ENCODE assay signal across 7 mouse cellular contexts in the genomic region with DNA sequence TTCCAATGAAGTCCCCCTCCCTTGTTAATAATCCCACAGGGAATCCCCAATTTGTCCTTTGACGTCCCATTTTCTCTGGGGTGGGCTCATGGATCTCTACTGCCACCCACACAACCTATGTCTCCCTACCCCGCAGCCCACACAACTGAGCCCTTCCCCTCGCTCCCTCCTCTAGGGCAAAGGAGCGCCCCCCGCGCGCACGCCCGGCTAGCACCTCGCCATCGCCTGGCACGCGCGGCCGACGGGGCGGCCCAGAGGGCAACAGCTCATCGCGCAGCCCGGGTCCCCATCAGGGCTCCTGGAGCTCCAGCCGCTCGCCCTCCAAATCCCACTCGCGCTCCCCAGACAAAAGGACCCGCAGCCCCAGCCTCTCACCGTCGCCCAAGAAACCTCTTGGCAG. TPM values are rescaled to one million over a fixed set of nuclear protein-coding genes. Genes with fewer than 3 reads are reported as not detected.
DNase-seq lines count a peak whose midpoint lies in the region; ATAC-seq and TF ChIP-seq lines count a peak whose summit lies in the region.

No protein-coding gene starts in this region.

- no peaks in the 10 kb centered on the region for H3K9me3 ChIP-seq in lung, embryonic 14.5 days (ENCODE audit: low read depth, low read length)
- no peaks in the 10 kb centered on the region for H3K9me3 ChIP-seq in forebrain, embryonic 13.5 days (replicated peaks)
- no peaks in the 10 kb centered on the region; the same call in 1 of the 2 replicates for H3K9me3 ChIP-seq in limb, embryonic 11.5 days (ENCODE audit: control insufficient read depth, low read length)
- H3K9me3 ChIP-seq in stomach, embryonic 15.5 days: no peaks in the 10 kb centered on the region

- H3K4me3 ChIP-seq in lung, embryonic 14.5 days (ENCODE audit: low read depth, low read length): peak overlapping the region; percentile 44
- H3K4me3 ChIP-seq in forebrain, embryonic 13.5 days: peak overlapping the region; percentile 48
- peak overlapping the region; percentile 31 for H3K4me3 ChIP-seq in limb, embryonic 11.5 days (ENCODE audit: low read depth, low read length)
- peak overlapping the region; percentile 50 for H3K4me3 ChIP-seq in stomach, embryonic 15.5 days (replicated peaks)

- peaks cover 59% of the 10 kb centered on the region for H3K27me3 ChIP-seq in lung, embryonic 14.5 days (ENCODE audit: insufficient read depth, low read length)
- H3K27me3 ChIP-seq in forebrain, embryonic 13.5 days: peaks cover 89% of the 10 kb centered on the region
- peaks cover 51% of the 10 kb centered on the region for H3K27me3 ChIP-seq in limb, embryonic 11.5 days (ENCODE audit: control insufficient read depth, insufficient read depth, low read length)
- H3K27me3 ChIP-seq in stomach, embryonic 15.5 days (replicated peaks): peaks cover 64% of the 10 kb centered on the region

- no peak overlapping the region for H3K9ac ChIP-seq in lung, embryonic 14.5 days
- H3K9ac ChIP-seq in forebrain, embryonic 13.5 days: peak overlapping the region; percentile 70; the same call in 1 of the 2 replicates
- H3K9ac ChIP-seq in limb, embryonic 11.5 days (ENCODE audit: low read length): no peak overlapping the region
- no peak overlapping the region for H3K9ac ChIP-seq in stomach, embryonic 15.5 days

- no peak; the same call in 1 of the 2 replicates for ATAC-seq in lung, embryonic 14.5 days (ENCODE audit: insufficient read depth)
- ATAC-seq in forebrain, embryonic 13.5 days: no peak
- ATAC-seq in limb, embryonic 11.5 days (ENCODE audit: insufficient number of reproducible peaks, low FRiP score, low TSS enrichment, low read depth): no peak
- ATAC-seq in stomach, embryonic 15.5 days (ENCODE audit: insufficient read depth, low FRiP score, low read depth): no peak

- H3K4me1 ChIP-seq in lung, embryonic 14.5 days (ENCODE audit: insufficient read depth): peaks cover 3% of the 10 kb centered on the region; the same call in 1 of the 2 replicates
- peaks cover 17% of the 10 kb centered on the region for H3K4me1 ChIP-seq in forebrain, embryonic 13.5 days
- no peaks in the 10 kb centered on the region for H3K4me1 ChIP-seq in limb, embryonic 11.5 days (ENCODE audit: control insufficient read depth, insufficient read depth, low read length)
- H3K4me1 ChIP-seq in stomach, embryonic 15.5 days: peaks cover 14% of the 10 kb centered on the region

- TF ChIP-seq CTCF in lung, embryonic 14.5 days (IDR thresholded peaks at IDR 0.05; ENCODE audit: low read depth): no peak

- no peak overlapping the region for H3K27ac ChIP-seq in lung, embryonic 14.5 days (ENCODE audit: low read depth)
- H3K27ac ChIP-seq in forebrain, embryonic 13.5 days: no peak overlapping the region
- H3K27ac ChIP-seq in limb, embryonic 11.5 days (replicated peaks; ENCODE audit: low read depth, low read length): no peak overlapping the region
- H3K27ac ChIP-seq in stomach, embryonic 15.5 days: no peak overlapping the region

- WGBS in lung, embryonic 14.5 days: 1% methylated on average over 27 of the region's 27 CpGs
- 3% methylated on average over 27 of the region's 27 CpGs for WGBS in forebrain, embryonic 13.5 days
- WGBS in limb, embryonic 11.5 days: 3% methylated on average over 27 of the region's 27 CpGs
- WGBS in stomach, embryonic 15.5 days: 4% methylated on average over 27 of the region's 27 CpGs

- H3K36me3 ChIP-seq in lung, embryonic 14.5 days (ENCODE audit: insufficient read depth): no peaks in the 10 kb centered on the region
- no peaks in the 10 kb centered on the region for H3K36me3 ChIP-seq in forebrain, embryonic 13.5 days (ENCODE audit: poor library complexity, severe bottlenecking)
- no peaks in the 10 kb centered on the region for H3K36me3 ChIP-seq in limb, embryonic 11.5 days (ENCODE audit: control insufficient read depth, insufficient read depth, low read length)
- no peaks in the 10 kb centered on the region for H3K36me3 ChIP-seq in stomach, embryonic 15.5 days

- peak overlapping the region; percentile 89 for H3K4me2 ChIP-seq in lung, embryonic 14.5 days
- H3K4me2 ChIP-seq in forebrain, embryonic 13.5 days: peak overlapping the region; percentile 82
- H3K4me2 ChIP-seq in limb, embryonic 11.5 days (ENCODE audit: low read depth, severe bottlenecking): no peak overlapping the region
- H3K4me2 ChIP-seq in stomach, embryonic 15.5 days: peak overlapping the region; percentile 93

- peak; percentile 8 for DNase-seq in lung, embryonic 14.5 days
- no peak for DNase-seq in lung, postnatal 14 days
- no peak for DNase-seq in limb, embryonic 11.5 days (ENCODE audit: low spot score)
- no peak for DNase-seq in cerebellum, adult 11 months
- DNase-seq in urinary bladder, postnatal 4 days (ENCODE audit: low spot score in 2 of 2): no peak

RNA-seq across cellular contexts. Expression of gene Hspb1, which starts 19.1 kb away (rescaled TPM):
- polyA plus RNA-seq in lung, embryonic 14.5 days (2014; fragmentation: Nextera tagmentation; extraction: Ambion mirVana): 62.8 and 68.1 TPM in 2 replicates
- polyA plus RNA-seq in forebrain, embryonic 13.5 days (2015; fragmentation: Nextera tagmentation; extraction: Ambion mirVana): 3.9 and 4.3 TPM in 2 replicates
- 30.7 and 35.4 TPM in 2 replicates for polyA plus RNA-seq in limb, embryonic 11.5 days (2014; fragmentation: Nextera tagmentation; extraction: Ambion mirVana)
- polyA plus RNA-seq in stomach, embryonic 15.5 days (2015; fragmentation: Nextera tagmentation; extraction: Ambion mirVana): 291 and 451 TPM in 2 replicates
